Mouse (Mus musculus) liver, embryonic 15.5 days (tissue): Measurements from ENCODE around the gene Slc30a3. TPM values are rescaled to one million over a fixed set of nuclear protein-coding genes. Genes with fewer than 3 reads are reported as not detected.

ENCODE experiments used
- ATAC-seq: fragments of 200-750 bp; cut with Nextera tagmentation; 2 replicates; pipeline ENCODE4 v1.8.0; 2017; ENCODE audit warnings: moderate number of reproducible peaks, mild to moderate bottlenecking, moderate library complexity; ENCODE audit not compliant: insufficient read depth
- H3K27ac ChIP-seq: fragments of 300-500 bp; sonication (generic); replicated peaks from 2 replicates; pipeline ENCODE4 v1.5.1; 2015; ENCODE audit warnings: mild to moderate bottlenecking, inconsistent platforms
- H3K27me3 ChIP-seq: fragments of 300-500 bp; sonication (generic); 2 replicates; pipeline ENCODE4 v1.6.1; 2015; ENCODE audit warnings: mild to moderate bottlenecking, inconsistent platforms
- H3K36me3 ChIP-seq: fragments of 300-500 bp; sonication (generic); replicated peaks from 2 replicates; pipeline ENCODE4 v1.6.1; 2015; ENCODE audit warnings: moderate library complexity, mild to moderate bottlenecking, inconsistent platforms
- H3K4me1 ChIP-seq: fragments of 300-500 bp; sonication (generic); replicated peaks from 2 replicates; pipeline ENCODE4 v1.6.1; 2015; ENCODE audit warnings: inconsistent platforms
- H3K4me2 ChIP-seq: fragments of 300-500 bp; sonication (generic); 2 replicates; pipeline ENCODE4 v1.6.1; 2015; ENCODE audit warnings: moderate library complexity, mild to moderate bottlenecking, inconsistent platforms
- H3K4me3 ChIP-seq: fragments of 300-500 bp; sonication (generic); replicated peaks from 2 replicates; pipeline ENCODE4 v1.5.1; 2015; ENCODE audit warnings: mild to moderate bottlenecking, inconsistent platforms
- H3K9ac ChIP-seq: fragments of 300-500 bp; sonication (generic); 2 replicates; pipeline ENCODE4 v1.6.1; 2015; ENCODE audit warnings: moderate library complexity, mild to moderate bottlenecking, inconsistent platforms
- H3K9me3 ChIP-seq: fragments of 300-500 bp; sonication (generic); replicated peaks from 2 replicates; pipeline ENCODE4 v1.6.1; 2016; ENCODE audit warnings: inconsistent platforms
- WGBS: fragments of 180-500 bp; shearing (Covaris S2); methylation state at CpG from one replicate; pipeline ENCODE4 v1.1.7; 2015; ENCODE audit warnings: mixed read lengths; ENCODE audit not compliant: insufficient replicate concordance; 5-methylcytosine and 5-hydroxymethylcytosine counted together
- polyA plus RNA-seq: library from polyadenylated mRNA; unstranded; fragments of >200 nt; fragmentation: Nextera tagmentation; extraction: Ambion mirVana; gene quantifications from 2 replicates; pipeline ENCODE4 v1.2.1, GENCODE M21; 2015

Slc30a3 gene
- polyA plus RNA-seq, 1 experiment from 2014 or later: 0.35 TPM

DNA sequence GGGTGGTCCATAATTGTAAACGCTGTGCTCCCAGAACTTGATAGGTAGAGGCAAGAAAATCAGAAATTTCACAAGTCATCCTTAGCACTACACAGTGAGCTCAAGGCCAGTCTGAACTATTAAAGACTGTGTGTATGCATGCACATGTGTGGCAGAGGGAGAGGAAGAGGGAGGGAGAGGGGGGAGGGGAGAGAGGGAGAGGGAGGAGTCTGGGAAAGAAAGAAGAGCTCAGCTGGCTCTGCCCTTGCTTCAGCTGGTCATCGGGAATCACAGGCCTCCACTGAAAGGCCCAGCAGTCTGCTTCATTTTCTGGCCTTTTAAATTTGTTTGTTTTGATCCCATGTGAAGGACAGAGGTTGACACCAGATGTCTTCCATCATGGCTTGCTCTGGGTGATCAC lies 15.4 kb upstream of the Slc30a3 start:
- no peaks in the 10 kb centered on the region for H3K36me3 ChIP-seq
- H3K9me3 ChIP-seq: no peaks in the 10 kb centered on the region
- H3K4me2 ChIP-seq: no peak overlapping the region
- H3K27ac ChIP-seq: no peak overlapping the region
- WGBS: 40% methylated on average over 2 of the region's 2 CpGs
- H3K4me1 ChIP-seq: no peaks in the 10 kb centered on the region
- no peaks in the 10 kb centered on the region for H3K27me3 ChIP-seq
- no peak for ATAC-seq
- H3K9ac ChIP-seq: no peak overlapping the region
- no peak overlapping the region for H3K4me3 ChIP-seq

DNA sequence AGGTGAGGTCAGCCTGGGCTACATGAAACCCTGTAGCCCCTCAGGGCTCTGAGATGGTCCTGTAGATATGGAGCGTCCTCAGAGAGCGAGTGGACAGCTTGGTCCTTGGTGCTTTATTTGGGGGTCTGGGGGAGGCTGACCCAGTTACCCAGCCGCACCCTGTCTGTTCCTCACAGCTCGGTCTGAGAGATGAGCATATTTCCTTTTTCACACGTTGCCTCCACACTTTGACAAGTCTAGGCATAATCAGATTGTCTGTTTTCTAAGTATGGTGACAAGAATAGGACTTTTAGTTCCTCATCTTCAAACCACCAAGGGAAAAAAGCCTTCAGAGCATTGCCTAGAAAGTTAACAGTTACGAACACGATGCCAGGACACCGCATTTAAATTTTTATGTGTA lies 13.1 kb upstream of the Slc30a3 start:
- no peaks in the 10 kb centered on the region for H3K4me1 ChIP-seq
- no peak overlapping the region for H3K4me2 ChIP-seq
- H3K4me3 ChIP-seq: no peak overlapping the region
- H3K9me3 ChIP-seq: no peaks in the 10 kb centered on the region
- 36% methylated on average over 8 of the region's 8 CpGs for WGBS
- H3K36me3 ChIP-seq: no peaks in the 10 kb centered on the region
- H3K9ac ChIP-seq: no peak overlapping the region
- no peak for ATAC-seq
- no peak overlapping the region for H3K27ac ChIP-seq
- peaks cover 10% of the 10 kb centered on the region for H3K27me3 ChIP-seq

DNA sequence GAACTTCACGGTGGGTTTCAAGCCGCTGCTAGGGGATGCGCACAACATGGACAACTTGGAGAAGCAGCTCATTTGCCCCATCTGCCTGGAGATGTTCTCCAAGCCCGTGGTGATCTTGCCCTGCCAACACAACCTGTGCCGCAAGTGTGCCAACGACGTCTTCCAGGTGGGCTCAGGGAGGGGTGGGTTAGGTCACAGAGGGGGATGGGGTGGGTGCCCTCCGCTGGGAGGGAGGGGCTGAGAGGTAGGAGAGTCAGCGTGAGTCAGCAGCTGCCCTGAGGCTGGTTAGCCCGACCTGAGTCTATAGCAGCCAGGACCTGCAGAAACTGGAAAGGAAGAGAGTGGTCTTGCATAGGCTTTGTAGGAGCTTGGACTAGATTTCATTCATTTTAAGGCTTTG lies 8.9 kb upstream of the Slc30a3 start:
- peaks cover 10% of the 10 kb centered on the region for H3K27me3 ChIP-seq
- WGBS: 23% methylated on average over 10 of the region's 10 CpGs
- H3K9ac ChIP-seq: no peak overlapping the region
- H3K4me2 ChIP-seq: no peak overlapping the region
- H3K9me3 ChIP-seq: no peaks in the 10 kb centered on the region
- ATAC-seq: no peak
- H3K4me3 ChIP-seq: no peak overlapping the region
- H3K27ac ChIP-seq: no peak overlapping the region
- no peaks in the 10 kb centered on the region for H3K36me3 ChIP-seq
- no peaks in the 10 kb centered on the region for H3K4me1 ChIP-seq

DNA sequence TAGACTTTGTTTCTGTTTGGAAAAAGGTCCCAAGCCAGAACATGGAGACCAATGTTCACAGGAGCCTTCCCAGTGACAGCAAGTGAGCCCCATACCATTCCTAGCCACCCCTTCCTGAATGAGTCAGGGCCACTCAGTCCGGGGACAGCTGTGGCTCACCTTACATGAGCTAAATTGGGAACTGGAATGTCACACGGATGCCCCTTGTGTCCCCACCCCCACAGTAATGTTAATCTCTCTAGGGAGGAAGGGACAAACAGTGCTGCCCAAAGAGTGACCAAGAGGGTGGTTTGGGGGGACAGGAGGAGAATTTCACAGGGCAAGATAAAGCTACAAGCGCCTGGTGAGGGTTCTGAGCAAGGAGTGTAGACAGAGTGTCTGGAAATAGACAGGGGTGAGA lies 8.3 kb upstream of the Slc30a3 start, which contains the start of gene Trim54:
Gene Trim54 (plus strand): TSS at position 359 of the 400 bp plus-strand sequence.
- H3K27ac ChIP-seq: no peak within 1 kb of the TSS
- H3K4me2 ChIP-seq: no peak within 1 kb of the TSS
- H3K9me3 ChIP-seq: no peaks in the 10 kb centered on the region
- no peak for ATAC-seq
- no peak within 1 kb of the TSS for H3K9ac ChIP-seq
- no peaks in the 10 kb centered on the region for H3K36me3 ChIP-seq
- 25% methylated on average over 3 of the region's 3 CpGs for WGBS
- H3K27me3 ChIP-seq: peaks cover 10% of the 10 kb centered on the region
- no peaks in the 10 kb centered on the region for H3K4me1 ChIP-seq
- H3K4me3 ChIP-seq: no peak within 1 kb of the TSS

DNA sequence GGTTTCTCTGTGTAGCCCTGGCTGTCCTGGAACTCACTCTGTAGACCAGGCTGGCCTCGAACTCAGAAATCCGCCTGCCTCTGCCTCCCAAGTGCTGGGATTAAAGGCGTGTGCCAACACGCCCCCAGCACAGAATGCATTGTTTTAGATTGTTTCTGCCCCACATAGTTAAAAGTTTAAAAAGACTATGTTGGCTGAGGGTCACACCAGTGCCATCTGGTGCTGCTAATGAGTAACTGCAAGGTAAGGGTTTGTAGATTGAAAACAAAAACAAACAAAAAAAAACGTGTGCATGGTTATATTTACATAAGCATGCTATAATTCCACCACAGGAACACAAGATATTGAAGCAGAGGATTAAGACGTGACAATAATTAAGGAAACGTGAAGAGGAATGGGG lies 2.7 kb upstream of the Slc30a3 start:
- WGBS: 14% methylated on average over 7 of the region's 7 CpGs
- Histone ChIP-seq H3K36me3 (no peaks in the 10 kb centered on the region), H3K27ac (no peak overlapping the region), H3K4me3 (no peak overlapping the region), H3K4me1 (no peaks in the 10 kb centered on the region), H3K9ac (no peak overlapping the region), H3K4me2 (no peak overlapping the region), H3K27me3 (peaks cover 15% of the 10 kb centered on the region), H3K9me3 (no peaks in the 10 kb centered on the region)
- no peak for ATAC-seq

DNA sequence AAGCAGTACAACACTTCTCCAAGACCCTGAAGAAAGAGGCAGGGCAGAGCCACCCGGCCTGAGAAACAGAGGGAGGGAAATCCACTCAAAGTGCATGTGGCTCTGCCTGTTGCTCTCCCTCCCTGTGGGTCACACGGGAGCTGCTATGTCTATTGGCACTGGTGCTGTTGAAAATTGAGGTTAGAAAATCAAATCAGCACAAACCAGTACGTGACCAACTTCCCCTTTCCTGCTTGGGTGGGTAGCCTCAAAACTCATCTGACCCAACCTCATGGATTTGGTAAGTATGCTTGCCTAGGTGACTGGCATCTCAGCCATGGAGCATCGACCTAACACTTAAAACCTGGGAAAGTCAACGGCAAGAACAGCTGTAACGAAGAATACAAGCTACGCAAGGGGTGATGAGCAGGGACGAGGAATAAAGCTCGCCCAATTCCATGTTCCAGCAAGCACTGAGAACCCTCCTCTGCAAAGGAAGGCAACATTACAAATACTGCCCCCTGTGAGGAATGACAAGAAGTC lies 2.2 kb downstream of the Slc30a3 start, which contains the start of gene Dnajc5g:
Gene Dnajc5g (plus strand): TSS at position 472 of the 522 bp plus-strand sequence.
- no peaks in the 10 kb centered on the region for H3K36me3 ChIP-seq
- no peaks in the 10 kb centered on the region for H3K4me1 ChIP-seq
- H3K9me3 ChIP-seq: no peaks in the 10 kb centered on the region
- no peak for ATAC-seq
- H3K27ac ChIP-seq: no peak within 1 kb of the TSS
- H3K4me2 ChIP-seq: no peak within 1 kb of the TSS
- no peak within 1 kb of the TSS for H3K4me3 ChIP-seq
- no peak within 1 kb of the TSS for H3K9ac ChIP-seq
- peaks cover 37% of the 10 kb centered on the region for H3K27me3 ChIP-seq
- 52% methylated on average over 9 of the region's 9 CpGs for WGBS

DNA sequence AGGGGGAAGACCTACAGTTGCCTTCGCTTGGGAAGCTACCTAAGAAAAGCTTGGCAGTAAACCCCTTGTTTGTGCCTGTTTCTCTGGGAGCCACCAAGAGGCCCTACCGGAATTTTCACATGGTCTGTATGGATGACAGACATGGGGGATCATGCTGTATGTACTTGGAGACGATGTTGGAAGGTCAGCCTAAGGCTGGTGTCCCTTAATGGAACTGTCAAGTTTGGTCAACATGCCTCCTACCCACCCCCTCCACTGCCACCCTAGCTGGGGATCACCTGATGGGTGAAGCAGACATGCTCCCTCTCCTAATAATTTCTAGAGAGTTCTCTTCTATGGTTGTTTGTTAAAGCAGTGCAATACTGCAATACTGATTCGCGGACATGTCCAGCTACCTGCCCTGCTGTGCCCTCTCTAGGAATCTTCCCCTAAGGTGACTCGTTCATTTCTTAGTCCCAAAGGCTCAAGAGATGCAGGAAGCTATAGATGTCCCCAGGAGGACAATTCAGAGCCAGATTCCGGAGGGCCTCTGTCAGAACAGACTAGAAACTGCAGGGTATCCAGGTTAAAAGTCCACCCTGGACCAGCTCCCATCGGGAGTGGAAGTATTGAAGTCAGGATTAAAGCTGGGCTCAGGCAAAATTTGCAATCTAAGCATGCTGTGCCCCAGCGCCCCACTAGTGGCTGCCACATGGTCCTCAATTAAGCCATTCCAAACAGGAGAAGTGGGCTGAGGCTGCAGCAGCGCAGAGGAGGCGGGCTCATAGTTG lies 12.1 kb downstream of the Slc30a3 start:
- H3K9ac ChIP-seq: no peak overlapping the region
- no peaks in the 10 kb centered on the region for H3K9me3 ChIP-seq
- H3K4me2 ChIP-seq: peak overlapping the region; percentile 65
- no peaks in the 10 kb centered on the region for H3K36me3 ChIP-seq
- 23% methylated on average over 11 of the region's 11 CpGs for WGBS
- peak overlapping the region; percentile 44 for H3K4me3 ChIP-seq
- no peak overlapping the region for H3K27ac ChIP-seq
- no peak for ATAC-seq
- peaks cover 19% of the 10 kb centered on the region for H3K4me1 ChIP-seq
- H3K27me3 ChIP-seq: peaks cover 95% of the 10 kb centered on the region

DNA sequence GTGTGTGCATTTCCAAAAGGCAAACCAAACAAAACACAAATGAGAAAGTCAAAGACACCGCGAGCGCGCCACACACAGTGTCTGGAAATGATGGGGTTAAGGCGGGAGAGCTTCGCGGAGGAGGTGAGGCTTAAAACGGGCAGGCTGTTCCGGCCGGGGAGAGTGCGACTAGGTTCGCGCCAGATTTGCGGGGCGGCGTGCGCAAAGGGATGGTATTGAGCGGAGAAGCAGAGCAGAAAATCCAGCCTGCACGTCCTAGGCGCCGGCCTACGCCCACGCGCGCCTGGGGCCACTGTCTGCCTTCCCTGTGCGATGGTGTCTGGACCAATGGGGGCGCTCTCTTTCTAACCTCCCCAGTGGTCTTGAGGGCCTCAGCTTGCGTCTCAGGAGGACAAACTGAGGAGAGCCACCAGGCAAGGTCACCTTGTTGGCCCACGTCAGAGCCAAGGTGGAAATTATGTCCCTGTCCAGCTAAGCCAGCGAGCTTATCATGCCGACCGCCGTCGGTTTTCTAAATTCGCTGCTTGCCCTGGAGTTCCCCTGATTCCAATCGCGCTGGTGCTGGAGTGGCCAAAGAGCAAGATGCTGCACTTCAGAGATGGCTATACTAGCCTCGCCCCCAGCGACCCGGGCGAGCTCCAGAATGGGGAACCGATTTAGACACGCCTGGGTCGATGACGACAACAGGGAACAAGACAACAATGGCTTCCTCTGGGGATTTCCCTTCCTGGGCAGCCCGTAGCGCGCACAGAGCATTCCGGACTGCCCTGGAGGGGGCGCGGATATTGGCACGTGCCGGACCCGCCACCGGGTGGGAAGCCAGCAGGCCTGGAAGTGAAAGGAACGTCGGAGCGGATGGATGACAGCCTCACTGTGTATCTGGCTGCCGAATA lies 13.0 kb downstream of the Slc30a3 start:
- Histone ChIP-seq H3K9ac (no peak overlapping the region), H3K4me2 (peak overlapping the region; percentile 65), H3K27me3 (peaks cover 99% of the 10 kb centered on the region), H3K9me3 (no peaks in the 10 kb centered on the region), H3K4me1 (peaks cover 19% of the 10 kb centered on the region), H3K36me3 (no peaks in the 10 kb centered on the region), H3K27ac (no peak overlapping the region), H3K4me3 (peak overlapping the region; percentile 44)
- under 1% methylated on average over 59 of the region's 59 CpGs for WGBS
- ATAC-seq: no peak

- WGBS: 2% methylated on average over 29 of the region's 29 CpGs
- H3K4me1 ChIP-seq: peaks cover 19% of the 10 kb centered on the region
- H3K4me2 ChIP-seq: peak overlapping the region; percentile 65
- H3K36me3 ChIP-seq: no peaks in the 10 kb centered on the region
- H3K27me3 ChIP-seq: peaks cover 99% of the 10 kb centered on the region
- H3K4me3 ChIP-seq: peak overlapping the region; percentile 44
- no peak overlapping the region for H3K9ac ChIP-seq
- H3K27ac ChIP-seq: no peak overlapping the region
- H3K9me3 ChIP-seq: no peaks in the 10 kb centered on the region
- ATAC-seq: no peak
Measured at GRCm38 (mm10) chr5:31094100-31094798, 13.8 kb downstream of the Slc30a3 start.

DNA sequence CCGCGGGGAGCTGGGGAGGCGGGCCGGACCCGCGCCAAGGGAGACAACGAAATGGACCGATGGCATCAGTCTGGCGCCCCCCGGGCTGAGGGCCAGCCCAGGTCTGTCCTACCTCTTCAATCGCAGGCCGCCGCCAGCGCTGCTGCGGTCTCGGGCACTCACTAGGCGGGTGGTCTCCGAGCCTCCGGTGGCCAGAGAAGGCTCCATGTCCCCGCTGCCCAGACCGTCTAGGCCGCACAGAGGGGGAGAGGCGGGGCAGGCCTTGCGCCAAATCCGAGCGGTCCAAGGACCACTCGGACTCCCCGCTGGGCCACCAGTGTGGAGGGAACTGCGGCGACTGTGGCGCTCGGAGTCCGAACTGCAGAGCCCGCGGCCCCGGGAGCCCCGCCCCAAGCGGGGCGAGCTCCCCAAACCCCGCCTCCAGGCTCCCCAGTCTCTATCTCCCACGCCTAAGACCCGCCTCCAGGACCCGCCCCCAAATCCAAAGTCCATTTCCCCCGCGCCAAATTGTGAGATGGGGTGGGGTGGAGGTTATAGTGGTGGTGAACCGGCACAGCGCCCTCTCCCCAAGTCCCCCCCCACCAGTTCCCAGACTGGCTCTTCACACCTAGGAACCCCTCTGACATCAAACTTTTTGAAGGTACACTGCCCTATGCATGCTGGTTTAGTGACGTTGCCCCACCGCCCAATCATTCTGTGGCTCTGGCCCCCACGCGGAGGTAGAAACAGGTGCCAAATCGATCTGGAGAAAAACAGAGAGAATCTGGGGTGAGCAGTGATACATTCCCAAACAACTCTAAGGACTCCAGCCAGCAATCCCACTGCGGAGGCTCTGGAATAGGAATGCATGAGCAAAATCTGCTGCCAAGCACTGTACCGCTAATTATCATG lies 14.6 kb downstream of the Slc30a3 start:
- H3K9me3 ChIP-seq: no peaks in the 10 kb centered on the region
- ATAC-seq: peak; percentile 42; the same call in 1 of the 2 replicates
- H3K36me3 ChIP-seq: no peaks in the 10 kb centered on the region
- H3K27me3 ChIP-seq: peaks cover 99% of the 10 kb centered on the region
- no peak overlapping the region; the same call in 1 of the 2 replicates for H3K9ac ChIP-seq
- peak overlapping the region; percentile 65 for H3K4me2 ChIP-seq
- peaks cover 19% of the 10 kb centered on the region for H3K4me1 ChIP-seq
- WGBS: 2% methylated on average over 54 of the region's 54 CpGs
- no peak overlapping the region for H3K27ac ChIP-seq
- peak overlapping the region; percentile 44 for H3K4me3 ChIP-seq
